In genomic region chr7:19309884-19310641, GRCm38 (mm10) we compare ENCODE assay signal across 8 mouse cellular contexts. TPM values are rescaled to one million over a fixed set of nuclear protein-coding genes. Genes with fewer than 3 reads are reported as not detected.
DNase-seq lines count a peak whose midpoint lies in the region; ATAC-seq lines count a peak whose summit lies in the region.

Fosb (minus strand) TSS chr7:19310051.

- H3K36me3 ChIP-seq in hindbrain, embryonic 16.5 days (ENCODE audit: control insufficient read depth, insufficient read depth, low read length) = no peaks in the 10 kb centered on the region

- H3K27ac ChIP-seq in hindbrain, embryonic 16.5 days (ENCODE audit: low read depth, low read length) = no peak within 1 kb of the TSS

- peak within 1 kb of the TSS; percentile 99 for H3K4me2 ChIP-seq in hindbrain, embryonic 16.5 days (ENCODE audit: low read length)

- peak; percentile 87 for ATAC-seq in hindbrain, embryonic 16.5 days

- H3K9me3 ChIP-seq in hindbrain, embryonic 16.5 days (ENCODE audit: control insufficient read depth, low read length) = no peaks in the 10 kb centered on the region

- peaks cover 25% of the 10 kb centered on the region for H3K27me3 ChIP-seq in hindbrain, embryonic 16.5 days (replicated peaks; ENCODE audit: control insufficient read depth, insufficient read depth, low read length)

- peaks cover 27% of the 10 kb centered on the region for H3K4me1 ChIP-seq in hindbrain, embryonic 16.5 days (ENCODE audit: control insufficient read depth, insufficient read depth, low read depth, low read length)

- peak; percentile 97 for DNase-seq in ZHBTc4 (ENCODE audit: low read depth, low spot score)
- peak; percentile 88 to 95 for DNase-seq in cerebellum, postnatal 4 days (ENCODE audit: low spot score in 2 of 2)
- DNase-seq in gastrocnemius, adult 18-20 months (ENCODE audit: low spot score) = peak; percentile 95
- DNase-seq in left cerebral cortex, adult 18-20 months (ENCODE audit: low spot score in 2 of 2) = peak; percentile 93 to 95
- peak; percentile 95 to 97 for DNase-seq in lung, postnatal 4 days
- DNase-seq in retina, postnatal 1 day = peak; percentile 98
- peak; percentile 97 for DNase-seq in thymus, postnatal 4 days

- WGBS in hindbrain, embryonic 16.5 days = under 1% methylated on average over 42 of the region's 49 CpGs

- H3K4me3 ChIP-seq in hindbrain, embryonic 16.5 days (ENCODE audit: low read length) = peak within 1 kb of the TSS; percentile 52

- H3K9ac ChIP-seq in hindbrain, embryonic 16.5 days (ENCODE audit: low read depth, low read length) = peak within 1 kb of the TSS; percentile 63

RNA-seq across cellular contexts. Expression of gene Fosb, which starts in this region (rescaled TPM):
- 1 to 10 TPM in 1 of 2 experiments, under 1 TPM in 1; 0.57 to 2.5 TPM for total RNA-seq in gastrocnemius, adult 18-20 months (2021)
- polyA plus RNA-seq in hindbrain, embryonic 16.5 days (2015; fragmentation: Nextera tagmentation; extraction: Ambion mirVana) = 0.06 and 0.10 TPM in 2 replicates
- 10 to 100 TPM; 20.9 to 54.7 TPM for total RNA-seq in left cerebral cortex, adult 18-20 months (2021)

Comparison
In these comparisons a context has a peak if more than half of its experiments do, and no peak if none do; other contexts are left out.
1. RNA of gene Fosb (total RNA-seq): 20.9 to 54.7 TPM in left cerebral cortex, adult 18-20 months; 0.57 to 2.5 TPM in gastrocnemius, adult 18-20 months; every median in the first group is over 4 times any median in the second.
2. Peak in ATAC-seq, H3K4me3 ChIP-seq, H3K9ac ChIP-seq and H3K4me2 ChIP-seq in hindbrain, embryonic 16.5 days; RNA of the gene not detected or under 1 TPM.
3. Peak in every context shown above with its lines, with median percentiles within 50 percentile points of each other: DNase-seq.